Mouse (Mus musculus): ENCODE data around the gene Heca.
"Not testable (repeated sequence)": the region's sequence is repeated elsewhere in the genome, so short reads cannot be mapped to it uniquely, and the experiment has no call there.

The Heca gene

GRCm38 (mm10) chr10:17880038-17880437 lies 67.8 kb downstream of the Heca start:
- no peak for DNase-seq

GRCm38 (mm10) chr10:17878002-17878919 lies 69.6 kb downstream of the Heca start:
- no peak for DNase-seq

- DNase-seq, result peak; percentile 41
Observed at GRCm38 (mm10) chr10:17869822-17870662, 77.8 kb downstream of the Heca start.

GRCm38 (mm10) chr10:17860701-17861480 lies 87.0 kb downstream of the Heca start:
- no peak for DNase-seq

GRCm38 (mm10) chr10:17857647-17858261 lies 90.1 kb downstream of the Heca start:
- DNase-seq, result no peak

- DNase-seq, result no peak
Observed at GRCm38 (mm10) chr10:17844781-17845537, 102.9 kb downstream of the Heca start.

- no peak for DNase-seq
Observed at GRCm38 (mm10) chr10:17842030-17842429, 105.8 kb downstream of the Heca start.

GRCm38 (mm10) chr10:17836275-17836674 lies 111.6 kb downstream of the Heca start:
- DNase-seq, result no peak

GRCm38 (mm10) chr10:17835031-17835430 lies 112.8 kb downstream of the Heca start:
- no peak for DNase-seq

GRCm38 (mm10) chr10:17831041-17831440 lies 116.8 kb downstream of the Heca start:
- DNase-seq, result no peak

GRCm38 (mm10) chr10:17829205-17829604 lies 118.7 kb downstream of the Heca start:
- no peak for DNase-seq

- DNase-seq, result no peak
Observed at GRCm38 (mm10) chr10:17827391-17827790, 120.5 kb downstream of the Heca start.

GRCm38 (mm10) chr10:17820422-17820821 lies 127.4 kb downstream of the Heca start:
- DNase-seq, result not testable (repeated sequence)

Measured in cerebellum, adult 8-10 months (tissue).